Mouse (Mus musculus): Measurements from ENCODE around the gene Adh1. TPM values are rescaled to one million over a fixed set of nuclear protein-coding genes. Genes with fewer than 3 reads are reported as not detected.

The Adh1 gene
- polyA plus RNA-seq, 1 experiment from 2014 or later, result 27.4 TPM

- no peaks in the 10 kb centered on the region for H3K36me3 ChIP-seq
- no peak overlapping the region for H3K27ac ChIP-seq
- no peak for ATAC-seq (replicated peaks; ENCODE audit: insufficient number of reproducible peaks, insufficient read depth, low FRiP score, low read depth)
- no peak overlapping the region for H3K4me2 ChIP-seq
- H3K4me1 ChIP-seq (replicated peaks), result no peaks in the 10 kb centered on the region
- no peaks in the 10 kb centered on the region for H3K9me3 ChIP-seq (replicated peaks)
- 77% methylated on average over 2 of the region's 2 CpGs for WGBS
- H3K4me3 ChIP-seq, result no peak overlapping the region
- H3K9ac ChIP-seq, result no peak overlapping the region
- H3K27me3 ChIP-seq, result no peaks in the 10 kb centered on the region
Observed at GRCm38 (mm10) chr3:138316908-138317472, 56.2 kb downstream of the Adh1 start.

- H3K9me3 ChIP-seq (replicated peaks), result no peaks in the 10 kb centered on the region
Observed at GRCm38 (mm10) chr3:138325001-138325400, 64.2 kb downstream of the Adh1 start.

GRCm38 (mm10) chr3:138325466-138325865 is 64.7 kb downstream of the Adh1 start:
- Histone ChIP-seq H3K4me2 (no peak overlapping the region), H3K4me1 (replicated peaks) (no peaks in the 10 kb centered on the region), H3K9me3 (replicated peaks) (no peaks in the 10 kb centered on the region), H3K9ac (no peak overlapping the region), H3K4me3 (no peak overlapping the region), H3K36me3 (no peaks in the 10 kb centered on the region), H3K27ac (no peak overlapping the region), H3K27me3 (no peaks in the 10 kb centered on the region)
- no peak for ATAC-seq (replicated peaks; ENCODE audit: insufficient number of reproducible peaks, insufficient read depth, low FRiP score, low read depth)
- WGBS, result 86% methylated on average over 6 of the region's 6 CpGs

More at GRCm38 (mm10) chr3:138325001-138325400, 64.2 kb downstream of the Adh1 start:
- Histone ChIP-seq H3K27me3 (no peaks in the 10 kb centered on the region), H3K4me1 (replicated peaks) (no peaks in the 10 kb centered on the region), H3K36me3 (no peaks in the 10 kb centered on the region), H3K27ac (no peak overlapping the region), H3K4me3 (no peak overlapping the region), H3K9ac (no peak overlapping the region), H3K4me2 (no peak overlapping the region)
- WGBS, result 89% methylated on average over 17 of the region's 17 CpGs
- ATAC-seq (replicated peaks; ENCODE audit: insufficient number of reproducible peaks, insufficient read depth, low FRiP score, low read depth), result no peak

- peaks cover 6% of the 10 kb centered on the region for H3K4me1 ChIP-seq (replicated peaks)
- WGBS, result 79% methylated on average over 8 of the region's 8 CpGs
- no peak overlapping the region for H3K27ac ChIP-seq
- H3K4me3 ChIP-seq, result no peak overlapping the region
- H3K4me2 ChIP-seq, result no peak overlapping the region
- no peaks in the 10 kb centered on the region for H3K27me3 ChIP-seq
- no peak overlapping the region for H3K9ac ChIP-seq
- no peaks in the 10 kb centered on the region for H3K36me3 ChIP-seq
- no peak for ATAC-seq (replicated peaks; ENCODE audit: insufficient number of reproducible peaks, insufficient read depth, low FRiP score, low read depth)
- H3K9me3 ChIP-seq (replicated peaks), result no peaks in the 10 kb centered on the region
Observed at GRCm38 (mm10) chr3:138333910-138334309, 73.1 kb downstream of the Adh1 start.

- no peak overlapping the region for H3K27ac ChIP-seq
- H3K9me3 ChIP-seq (replicated peaks), result no peaks in the 10 kb centered on the region
- H3K9ac ChIP-seq, result no peak overlapping the region
- peaks cover 6% of the 10 kb centered on the region for H3K4me1 ChIP-seq (replicated peaks)
- H3K4me3 ChIP-seq, result no peak overlapping the region
- no peak overlapping the region for H3K4me2 ChIP-seq
- H3K36me3 ChIP-seq, result no peaks in the 10 kb centered on the region
- no peak for ATAC-seq (replicated peaks; ENCODE audit: insufficient number of reproducible peaks, insufficient read depth, low FRiP score, low read depth)
- no peaks in the 10 kb centered on the region for H3K27me3 ChIP-seq
- 59% methylated on average over 4 of the region's 4 CpGs for WGBS
Observed at GRCm38 (mm10) chr3:138334320-138334719, 73.5 kb downstream of the Adh1 start.

- no peak overlapping the region for H3K27ac ChIP-seq
- no peaks in the 10 kb centered on the region for H3K9me3 ChIP-seq (replicated peaks)
- ATAC-seq (replicated peaks; ENCODE audit: insufficient number of reproducible peaks, insufficient read depth, low FRiP score, low read depth), result no peak
- H3K4me2 ChIP-seq, result no peak overlapping the region
- no peak overlapping the region for H3K9ac ChIP-seq
- 85% methylated on average over 1 of the region's 1 CpGs for WGBS
- no peaks in the 10 kb centered on the region for H3K27me3 ChIP-seq
- peaks cover 6% of the 10 kb centered on the region for H3K4me1 ChIP-seq (replicated peaks)
- H3K36me3 ChIP-seq, result no peaks in the 10 kb centered on the region
- no peak overlapping the region for H3K4me3 ChIP-seq
Observed at GRCm38 (mm10) chr3:138335566-138335965, 74.8 kb downstream of the Adh1 start.

- Histone ChIP-seq H3K4me2 (no peak overlapping the region), H3K27me3 (no peaks in the 10 kb centered on the region), H3K9me3 (replicated peaks) (no peaks in the 10 kb centered on the region), H3K4me1 (replicated peaks) (peaks cover 6% of the 10 kb centered on the region), H3K36me3 (no peaks in the 10 kb centered on the region), H3K27ac (peak overlapping the region; percentile 48), H3K4me3 (no peak overlapping the region), H3K9ac (no peak overlapping the region)
- ATAC-seq (replicated peaks; ENCODE audit: insufficient number of reproducible peaks, insufficient read depth, low FRiP score, low read depth), result peak; percentile 70
- 34% methylated on average over 3 of the region's 3 CpGs for WGBS
Observed at GRCm38 (mm10) chr3:138336104-138336754, 75.4 kb downstream of the Adh1 start.

Other genes starting within 250 kb of the Adh1 start
- gene 1110002E22Rik, start 195.9 kb upstream of the Adh1 start, polyA plus RNA-seq (2015; fragmentation: Nextera tagmentation; extraction: Ambion mirVana), result 13.8 and 16.0 TPM in 2 replicates
- 0.47 and 0.58 TPM in 2 replicates for gene Gm5105, start 193.6 kb upstream of the Adh1 start, polyA plus RNA-seq (2015; fragmentation: Nextera tagmentation; extraction: Ambion mirVana)
- 6.9 and 8.3 TPM in 2 replicates for gene Trmt10a, start 117.5 kb upstream of the Adh1 start, polyA plus RNA-seq (2015; fragmentation: Nextera tagmentation; extraction: Ambion mirVana)
- 6.0 and 6.8 TPM in 2 replicates for gene Mttp, start 116.0 kb upstream of the Adh1 start, polyA plus RNA-seq (2015; fragmentation: Nextera tagmentation; extraction: Ambion mirVana)
- not detected in 2 replicates for gene 4930579F01Rik, start 67.2 kb upstream of the Adh1 start, polyA plus RNA-seq (2015; fragmentation: Nextera tagmentation; extraction: Ambion mirVana)
- 0.05 and 0.11 TPM in 2 replicates for gene Adh7, start 43.2 kb upstream of the Adh1 start, polyA plus RNA-seq (2015; fragmentation: Nextera tagmentation; extraction: Ambion mirVana)
- gene Adh6a, start 52.3 kb downstream of the Adh1 start, polyA plus RNA-seq (2015; fragmentation: Nextera tagmentation; extraction: Ambion mirVana), result not detected in 2 replicates
- gene Adh6b, start 80.8 kb downstream of the Adh1 start, polyA plus RNA-seq (2015; fragmentation: Nextera tagmentation; extraction: Ambion mirVana), result 1.9 and 2.5 TPM in 2 replicates
- not detected in 2 replicates for gene Adh4, start 154.5 kb downstream of the Adh1 start, polyA plus RNA-seq (2015; fragmentation: Nextera tagmentation; extraction: Ambion mirVana)
- gene Adh5, start 182.1 kb downstream of the Adh1 start, polyA plus RNA-seq (2015; fragmentation: Nextera tagmentation; extraction: Ambion mirVana), result 152 and 163 TPM in 2 replicates
- 34.4 and 36.9 TPM in 2 replicates for gene Metap1, start 228.5 kb downstream of the Adh1 start, polyA plus RNA-seq (2015; fragmentation: Nextera tagmentation; extraction: Ambion mirVana)